Mouse (Mus musculus) heart, embryonic 11.5 days (tissue): Measurements from ENCODE around the gene Ccr4. TPM values are rescaled to one million over a fixed set of nuclear protein-coding genes. Genes with fewer than 3 reads are reported as not detected.

Source experiments
- ATAC-seq: fragments of 200-750 bp; cut with Nextera tagmentation; replicated peaks from 2 replicates; pipeline ENCODE4 v1.8.0; 2017; ENCODE audit warnings: moderate library complexity; ENCODE audit not compliant: insufficient number of reproducible peaks, low FRiP score, low TSS enrichment
- H3K27ac ChIP-seq: fragments of 300-500 bp; sonication (generic); 2 replicates; pipeline ENCODE4 v1.5.1; 2014; ENCODE audit warnings: mild to moderate bottlenecking, low read depth, low read length
- H3K27me3 ChIP-seq: fragments of 300-500 bp; sonication (generic); 2 replicates; pipeline ENCODE4 v1.6.1; 2014; ENCODE audit warnings: mild to moderate bottlenecking, low read length, mixed read lengths; ENCODE audit not compliant: control insufficient read depth, insufficient read depth
- H3K36me3 ChIP-seq: fragments of 300-500 bp; sonication (generic); 2 replicates; pipeline ENCODE4 v1.6.1; 2014; ENCODE audit warnings: mild to moderate bottlenecking, low read length, moderate library complexity, mixed read lengths; ENCODE audit not compliant: control insufficient read depth, insufficient read depth
- H3K4me1 ChIP-seq: fragments of 300-500 bp; sonication (generic); 2 replicates; pipeline ENCODE4 v1.6.1; 2014; ENCODE audit warnings: low read length; ENCODE audit not compliant: control insufficient read depth, insufficient read depth
- H3K4me2 ChIP-seq: fragments of 300-500 bp; sonication (generic); 2 replicates; pipeline ENCODE4 v1.6.1; 2014; ENCODE audit warnings: mild to moderate bottlenecking, moderate library complexity
- H3K4me3 ChIP-seq: fragments of 300-500 bp; sonication (generic); 2 replicates; pipeline ENCODE4 v1.5.1; 2014; ENCODE audit warnings: low read depth, low read length
- H3K9ac ChIP-seq: fragments of 300-500 bp; sonication (generic); 2 replicates; pipeline ENCODE4 v1.6.1; 2014; ENCODE audit warnings: mild to moderate bottlenecking, low read depth, low read length, moderate library complexity
- H3K9me3 ChIP-seq: fragments of 300-500 bp; sonication (generic); replicated peaks from 2 replicates; pipeline ENCODE4 v1.6.1; 2016; ENCODE audit warnings: low read length; ENCODE audit not compliant: control insufficient read depth
- WGBS: fragments of 180-500 bp; shearing (Covaris S2); extraction: QIAGEN DNeasy Blood & Tissue Kit; methylation state at CpG from one replicate; pipeline ENCODE4 v1.1.7; 2014; ENCODE audit not compliant: insufficient replicate concordance; 5-methylcytosine and 5-hydroxymethylcytosine counted together
- polyA plus RNA-seq: library from polyadenylated mRNA; unstranded; fragments of >200 nt; fragmentation: Nextera tagmentation; extraction: Ambion mirVana; gene quantifications from 2 replicates; pipeline ENCODE4 v1.2.1, GENCODE M21; 2014

Ccr4 gene
- polyA plus RNA-seq, 1 experiment from 2014 or later = not detected

DNA sequence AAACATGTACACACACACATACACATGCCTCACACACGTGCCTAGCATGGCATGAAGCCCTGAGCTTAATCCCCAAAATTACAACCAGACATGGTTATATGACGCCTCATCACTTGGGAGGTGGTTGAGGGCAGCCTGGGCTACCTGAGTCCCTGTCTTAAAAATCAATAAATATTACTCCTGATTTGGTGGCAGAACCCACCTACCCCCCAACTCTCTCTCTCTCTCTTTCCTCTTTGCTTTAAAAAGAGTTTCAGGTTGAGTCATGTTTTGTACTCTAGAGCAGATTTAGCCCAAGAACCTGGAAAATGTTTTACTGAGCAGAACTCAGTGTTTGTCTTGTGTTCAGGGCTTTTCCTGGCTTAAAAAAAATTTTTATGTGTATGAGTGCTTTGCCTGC, 49.3 kb downstream of the Ccr4 start:
- Histone ChIP-seq H3K4me2 (no peak overlapping the region), H3K4me3 (no peak overlapping the region), H3K9ac (no peak overlapping the region), H3K36me3 (peaks cover 8% of the 10 kb centered on the region), H3K9me3 (no peaks in the 10 kb centered on the region), H3K27ac (no peak overlapping the region), H3K4me1 (no peaks in the 10 kb centered on the region), H3K27me3 (no peaks in the 10 kb centered on the region)
- no peak for ATAC-seq
- WGBS = 76% methylated on average over 2 of the region's 2 CpGs

DNA sequence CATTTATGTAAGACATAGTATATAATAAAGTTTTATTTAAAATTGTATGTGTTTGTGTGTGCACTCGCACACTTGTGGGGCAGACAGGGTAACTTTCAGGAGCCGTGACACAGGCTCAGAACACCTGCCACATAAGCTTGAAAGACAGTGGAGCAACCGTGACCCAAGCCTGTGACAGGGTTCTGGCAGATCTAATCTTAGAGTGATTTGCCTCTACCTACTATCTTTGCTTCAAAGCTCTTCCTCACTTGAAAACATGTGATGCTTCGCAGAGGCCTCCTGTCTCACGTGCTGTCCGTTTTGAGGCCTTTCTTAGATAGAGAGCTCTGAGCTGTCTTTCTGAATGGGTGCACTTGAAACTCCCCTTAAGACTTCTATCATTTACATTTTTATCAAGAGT, 52.3 kb downstream of the Ccr4 start:
- Histone ChIP-seq H3K4me2 (no peak overlapping the region), H3K9me3 (no peaks in the 10 kb centered on the region), H3K27me3 (no peaks in the 10 kb centered on the region), H3K9ac (no peak overlapping the region), H3K4me3 (no peak overlapping the region), H3K27ac (no peak overlapping the region), H3K36me3 (peaks cover 4% of the 10 kb centered on the region), H3K4me1 (no peaks in the 10 kb centered on the region)
- WGBS = 64% methylated on average over 6 of the region's 6 CpGs
- no peak for ATAC-seq

DNA sequence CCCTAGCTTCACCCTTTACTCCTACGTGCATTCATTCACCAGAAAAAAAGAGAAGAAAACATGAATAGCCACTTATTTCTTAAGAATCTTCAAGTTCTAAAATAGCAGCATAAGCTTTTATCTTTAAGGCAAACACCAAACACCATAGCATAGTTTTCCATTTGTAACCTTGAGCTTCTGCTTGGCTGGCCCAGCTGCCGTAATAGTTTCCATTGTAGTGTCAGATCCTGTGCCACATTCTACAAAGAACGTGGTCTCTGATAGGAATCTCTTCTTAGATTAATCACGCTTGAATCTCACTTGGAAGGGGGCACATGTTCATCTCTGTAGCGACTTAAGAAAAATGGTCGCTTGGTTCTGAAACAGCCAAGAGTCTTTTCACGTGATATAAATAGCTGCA, 53.1 kb downstream of the Ccr4 start:
- H3K9me3 ChIP-seq = no peaks in the 10 kb centered on the region
- no peak overlapping the region for H3K4me2 ChIP-seq
- no peak overlapping the region for H3K27ac ChIP-seq
- H3K9ac ChIP-seq = no peak overlapping the region
- 84% methylated on average over 7 of the region's 7 CpGs for whole genome bisulfite sequencing
- no peak for ATAC-seq
- peaks cover 4% of the 10 kb centered on the region for H3K36me3 ChIP-seq
- H3K27me3 ChIP-seq = no peaks in the 10 kb centered on the region
- H3K4me1 ChIP-seq = no peaks in the 10 kb centered on the region
- H3K4me3 ChIP-seq = no peak overlapping the region

DNA sequence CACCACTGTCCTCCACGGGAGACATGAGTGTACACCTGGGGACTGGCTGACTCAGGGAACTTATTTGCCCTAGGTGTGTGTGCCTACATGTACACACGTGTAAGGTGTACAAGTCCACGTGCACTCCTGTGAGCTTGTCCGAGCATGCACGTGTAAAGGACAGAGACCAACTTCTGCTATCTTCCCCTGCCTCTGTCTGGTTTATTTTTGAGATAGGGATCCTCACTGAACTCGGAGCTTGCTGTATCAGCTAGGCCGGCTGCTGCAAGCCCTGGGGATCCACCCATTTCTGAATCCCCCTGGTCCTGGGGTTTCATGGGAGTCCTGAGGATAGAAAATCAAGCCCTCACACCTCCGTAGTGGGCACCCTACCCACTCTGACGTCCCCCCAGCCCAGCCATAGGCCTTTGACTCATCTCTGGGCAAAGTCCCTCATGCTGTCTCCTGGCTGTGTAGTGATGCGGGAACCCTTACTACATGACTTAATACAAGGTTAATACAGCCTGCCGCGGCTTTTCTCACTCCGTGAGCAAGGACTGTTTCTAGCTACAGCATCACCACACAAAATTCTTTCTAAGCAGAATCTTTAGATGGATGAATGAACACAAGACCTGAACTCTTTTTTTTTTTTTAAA, 55.5 kb downstream of the Ccr4 start:
- 68% methylated on average over 13 of the region's 13 CpGs for WGBS
- ATAC-seq = no peak
- H3K4me1 ChIP-seq = no peaks in the 10 kb centered on the region
- H3K27ac ChIP-seq = no peak overlapping the region
- no peak overlapping the region for H3K9ac ChIP-seq
- H3K36me3 ChIP-seq = no peaks in the 10 kb centered on the region
- H3K4me2 ChIP-seq = no peak overlapping the region
- no peaks in the 10 kb centered on the region for H3K9me3 ChIP-seq
- H3K4me3 ChIP-seq = no peak overlapping the region
- no peaks in the 10 kb centered on the region for H3K27me3 ChIP-seq

- no peak overlapping the region for H3K4me3 ChIP-seq
- WGBS = 60% methylated on average over 5 of the region's 5 CpGs
- no peaks in the 10 kb centered on the region for H3K9me3 ChIP-seq
- no peak for ATAC-seq
- H3K36me3 ChIP-seq = no peaks in the 10 kb centered on the region
- H3K27me3 ChIP-seq = no peaks in the 10 kb centered on the region
- H3K4me2 ChIP-seq = no peak overlapping the region
- H3K27ac ChIP-seq = no peak overlapping the region
- no peak overlapping the region for H3K9ac ChIP-seq
- H3K4me1 ChIP-seq = no peaks in the 10 kb centered on the region
These were observed 56.0 kb downstream of the Ccr4 start for GRCm38 (mm10) chr9:114448700-114449099.

- ATAC-seq = peak; percentile 56
- no peaks in the 10 kb centered on the region for H3K9me3 ChIP-seq
- 61% methylated on average over 8 of the region's 8 CpGs for WGBS
- H3K9ac ChIP-seq = no peak overlapping the region
- H3K4me1 ChIP-seq = no peaks in the 10 kb centered on the region
- no peak overlapping the region for H3K4me2 ChIP-seq
- H3K27me3 ChIP-seq = no peaks in the 10 kb centered on the region
- H3K4me3 ChIP-seq = no peak overlapping the region
- H3K36me3 ChIP-seq = no peaks in the 10 kb centered on the region
- H3K27ac ChIP-seq = 0 out of 2 replicates have a peak overlapping the region, but pooled peaks have one; percentile 30
These were observed 57.8 kb downstream of the Ccr4 start for GRCm38 (mm10) chr9:114446887-114447286.

GRCm38 (mm10) chr9:114443351-114443750, 61.4 kb downstream of the Ccr4 start:
- 88% methylated on average over 8 of the region's 8 CpGs for WGBS
- Histone ChIP-seq H3K36me3 (no peaks in the 10 kb centered on the region), H3K27ac (no peak overlapping the region)

DNA sequence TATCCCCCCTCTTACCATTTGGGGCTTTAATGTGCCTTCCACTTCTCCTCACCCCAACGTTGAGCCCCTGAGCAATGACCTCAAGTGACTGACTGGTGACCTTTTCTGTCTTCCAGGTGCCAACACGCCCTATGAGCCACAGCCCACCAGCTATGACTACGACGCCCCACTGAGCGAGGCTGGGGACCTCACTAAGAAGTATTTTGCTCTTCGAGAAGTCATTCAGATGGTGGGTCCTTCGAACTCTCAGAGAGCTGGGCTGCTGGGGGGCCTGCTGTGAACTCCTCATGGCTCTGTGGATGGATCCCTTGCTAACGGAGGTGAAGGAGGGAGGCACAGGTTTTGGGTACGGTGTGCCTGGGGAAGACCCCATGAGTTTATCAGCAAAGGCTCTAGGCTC, 61.8 kb downstream of the Ccr4 start:
- no peak overlapping the region for H3K9ac ChIP-seq

More at GRCm38 (mm10) chr9:114443351-114443750, 61.4 kb downstream of the Ccr4 start:
- Histone ChIP-seq H3K4me3 (no peak overlapping the region), H3K4me1 (no peaks in the 10 kb centered on the region), H3K9me3 (no peaks in the 10 kb centered on the region), H3K9ac (no peak overlapping the region), H3K27me3 (no peaks in the 10 kb centered on the region), H3K4me2 (no peak overlapping the region)
- ATAC-seq = no peak

DNA sequence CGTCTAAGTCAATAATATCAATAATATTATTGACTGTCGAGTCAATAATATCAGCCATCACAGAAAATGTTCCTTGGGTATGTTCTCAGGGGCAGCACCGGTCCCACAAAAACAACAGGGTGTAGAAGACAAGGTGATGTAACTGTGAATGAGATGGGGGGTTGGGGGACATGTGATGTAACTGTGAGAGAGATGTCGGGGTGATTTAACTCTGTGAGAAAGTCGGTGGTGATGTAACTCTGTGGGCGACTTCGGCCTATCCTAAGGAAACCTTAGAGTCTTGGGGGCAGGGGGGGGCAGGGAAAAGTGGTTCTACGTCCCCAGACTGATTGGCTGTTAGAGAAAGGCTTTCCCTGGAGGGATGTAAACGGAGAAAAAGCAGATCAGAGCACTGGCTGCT, 62.5 kb downstream of the Ccr4 start:
- WGBS = 91% methylated on average over 9 of the region's 9 CpGs
- H3K9me3 ChIP-seq = no peaks in the 10 kb centered on the region
- no peak for ATAC-seq

More for the DNA sequence above, 61.8 kb downstream of the Ccr4 start:
- Histone ChIP-seq H3K4me2 (no peak overlapping the region), H3K27ac (no peak overlapping the region), H3K4me3 (no peak overlapping the region), H3K4me1 (no peaks in the 10 kb centered on the region), H3K27me3 (no peaks in the 10 kb centered on the region), H3K9me3 (no peaks in the 10 kb centered on the region), H3K36me3 (no peaks in the 10 kb centered on the region)
- WGBS = 78% methylated on average over 9 of the region's 9 CpGs
- no peak for ATAC-seq

More for the DNA sequence above, 62.5 kb downstream of the Ccr4 start:
- Histone ChIP-seq H3K4me3 (no peak overlapping the region), H3K4me2 (no peak overlapping the region), H3K9ac (no peak overlapping the region), H3K27me3 (no peaks in the 10 kb centered on the region), H3K4me1 (no peaks in the 10 kb centered on the region), H3K36me3 (no peaks in the 10 kb centered on the region), H3K27ac (no peak overlapping the region)
